Mouse (Mus musculus) kidney, postnatal 4 days (tissue): ENCODE measurements around the gene Vmn1r107.
"Not testable (repeated sequence)": the region's sequence is repeated elsewhere in the genome, so short reads cannot be mapped to it uniquely, and the experiment has no call there.

Source experiments
- DNase-seq, 2 experiments: peaks; one replicate each; pipeline ENCODE4 v3.0.0; 2021; ENCODE audit warnings: mixed read lengths in 2 of 2

The Vmn1r107 gene

DNA sequence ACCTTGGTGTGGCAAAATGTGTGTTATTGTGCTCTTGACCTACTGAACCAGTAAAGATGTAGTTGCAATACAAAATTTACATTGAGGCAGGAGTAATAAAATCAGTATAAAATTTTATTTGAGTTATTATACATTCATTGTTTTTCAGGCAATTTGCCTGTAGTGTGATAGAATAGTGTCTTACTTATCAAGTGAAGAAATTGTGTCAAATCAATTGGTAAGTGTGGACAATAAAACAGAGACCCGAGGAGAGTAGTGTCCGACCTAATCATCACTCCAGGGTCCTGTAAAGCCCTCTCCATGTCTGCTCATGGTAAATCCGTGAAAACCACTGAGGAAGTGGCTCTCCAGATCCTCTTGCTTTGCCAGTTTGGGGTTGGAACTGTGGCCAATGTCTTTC lies at the start of gene Vmn1r107:
Vmn1r107 (plus strand) TSS at position 301 of the 400 bp plus-strand sequence.
- not testable (repeated sequence) for DNase-seq

DNA sequence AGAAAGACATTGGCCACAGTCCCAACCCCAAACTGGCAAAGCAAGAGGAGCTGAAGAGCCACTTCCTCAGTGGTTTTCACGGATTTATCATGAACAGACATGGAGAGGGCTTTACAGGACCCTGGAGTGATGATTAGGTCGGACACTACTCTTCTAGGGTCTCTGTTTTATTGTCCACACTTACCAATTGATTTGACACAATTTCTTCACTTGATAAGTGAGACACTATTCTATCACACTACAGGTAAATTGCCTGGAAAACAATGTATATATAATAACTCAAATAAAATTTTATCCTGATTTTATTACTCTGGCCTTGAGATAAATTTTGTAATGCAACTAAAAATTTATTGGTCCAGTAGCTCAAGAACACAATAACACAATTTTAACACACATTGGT lies 34.4 kb downstream of the Vmn1r107 start, which contains the start of gene Vmn1r111:
Vmn1r111 (minus strand) TSS at position 101 of the 400 bp plus-strand sequence.
- DNase-seq = not testable (repeated sequence)
